Mouse (Mus musculus): ENCODE results near the gene Gtf3a. TPM values are rescaled to one million over a fixed set of nuclear protein-coding genes. Genes with fewer than 3 reads are reported as not detected.

Gene Gtf3a
- total and polyA plus RNA-seq, 3 experiments: 110 to 133 (median 130) TPM

DNA sequence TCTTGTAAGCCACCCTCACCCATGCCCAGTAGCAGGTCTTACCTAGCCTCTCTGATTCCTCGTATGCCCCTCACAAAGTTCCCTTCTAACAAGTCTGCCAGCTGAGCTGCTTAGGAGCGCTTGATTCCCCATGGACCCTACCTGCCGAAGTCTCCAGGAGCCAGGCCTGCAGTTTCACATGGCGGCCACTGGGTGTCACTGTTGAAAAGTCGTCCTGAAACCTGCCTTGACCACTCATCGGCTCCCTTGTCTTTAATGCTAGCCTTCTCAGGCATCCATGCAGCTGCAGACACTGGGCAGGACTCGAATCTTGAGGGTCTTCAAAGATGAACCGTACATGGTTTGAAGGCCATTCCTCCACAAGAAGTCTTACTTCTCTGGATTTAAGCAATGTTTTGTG lies 34.8 kb downstream of the Gtf3a start (continued):
- no peak for TF ChIP-seq ETS1 (conservative IDR thresholded peaks at IDR 0.05; ENCODE audit: low read depth, low read length)
- TF ChIP-seq MAZ (IDR thresholded peaks at IDR 0.05; ENCODE audit: low read depth, low read length): no peak

DNA sequence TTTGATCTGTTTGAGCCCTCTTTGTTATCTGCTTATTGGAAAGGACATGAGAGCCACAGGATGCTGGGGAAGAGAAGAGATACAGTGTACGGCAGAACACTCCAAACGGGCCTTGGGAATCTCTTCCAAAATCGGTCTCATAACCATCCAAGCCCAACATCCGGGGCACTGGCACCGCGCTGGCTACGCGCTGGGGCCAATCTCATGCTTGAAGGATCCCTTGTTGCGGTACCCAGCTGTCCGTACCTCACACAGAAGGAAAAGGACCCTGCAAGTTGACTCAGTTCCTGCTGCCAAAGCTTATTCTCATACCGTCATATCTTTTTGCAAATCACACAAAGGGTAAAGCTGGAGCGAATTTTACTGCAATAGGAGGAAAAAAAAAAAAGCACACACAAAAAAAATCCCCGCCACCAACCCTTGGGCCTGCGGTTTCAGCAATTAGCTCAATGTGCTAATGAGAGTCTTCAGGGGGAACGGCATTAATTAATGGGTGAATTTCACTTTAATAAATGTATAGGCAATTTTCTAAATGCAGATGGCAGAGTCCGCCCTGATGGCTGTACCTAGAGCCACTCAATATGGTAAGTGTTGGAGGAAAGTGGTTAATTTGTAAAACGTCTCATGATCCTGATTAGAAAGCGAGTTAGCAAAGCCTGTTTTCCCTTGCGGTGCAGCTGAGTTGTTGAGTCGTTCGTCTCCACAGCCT lies 37.4 kb downstream of the Gtf3a start:
- H3K4me3 ChIP-seq (replicated peaks in 1 of 3; ENCODE audit: low read depth in 2 of 3, low read length in 2 of 3, poor library complexity in 1 of 3): no peak overlapping the region
- TF ChIP-seq HCFC1 (IDR thresholded peaks at IDR 0.05; ENCODE audit: low read depth, low read length) (no peak), IRF4 (IDR thresholded peaks at IDR 0.05; ENCODE audit: low read depth, low read length) (no peak), SIN3A (IDR thresholded peaks at IDR 0.05; ENCODE audit: low read length) (no peak), JUN (IDR thresholded peaks at IDR 0.05; ENCODE audit: insufficient read depth, low read depth, low read length) (no peak), MAFK (IDR thresholded peaks at IDR 0.05; ENCODE audit: insufficient replicate concordance, low read length) (no peak), MAZ (IDR thresholded peaks at IDR 0.05; ENCODE audit: low read depth, low read length) (no peak), ETS1 (conservative IDR thresholded peaks at IDR 0.05; ENCODE audit: low read depth, low read length) (no peak), MAX (IDR thresholded peaks at IDR 0.05; ENCODE audit: low read length) (no peak), TBP (conservative IDR thresholded peaks at IDR 0.05; ENCODE audit: low read depth, low read length) (no peak), ZC3H11A (IDR thresholded peaks at IDR 0.05; ENCODE audit: low read depth, low read length) (no peak), NRF1 (IDR thresholded peaks at IDR 0.05; ENCODE audit: low read depth, low read length) (no peak), KAT2A (IDR thresholded peaks at IDR 0.05; ENCODE audit: insufficient replicate concordance, low read length) (no peak), USF1 (IDR thresholded peaks at IDR 0.05; ENCODE audit: low read depth, low read length) (no peak), E2F4 (IDR thresholded peaks at IDR 0.05; ENCODE audit: insufficient replicate concordance, low read depth, low read length) (no peak), SMC3 (IDR thresholded peaks at IDR 0.05; ENCODE audit: low read depth, low read length) (no peak), NELFE (IDR thresholded peaks at IDR 0.05; ENCODE audit: low read depth, low read length) (no peak), TCF12 (IDR thresholded peaks at IDR 0.05; ENCODE audit: low read depth, low read length) (no peak)
- H3K9ac ChIP-seq (ENCODE audit: insufficient read depth, low read depth): no peak overlapping the region
- H3K27me3 ChIP-seq (replicated peaks): peaks cover 2% of the 10 kb centered on the region
- H3K4me2 ChIP-seq (ENCODE audit: insufficient read depth, low read depth, poor library complexity, severe bottlenecking): no peak overlapping the region
- no peaks in the 10 kb centered on the region for H3K9me3 ChIP-seq (replicated peaks; ENCODE audit: low read length)
- H3K79me2 ChIP-seq (replicated peaks; ENCODE audit: control insufficient read depth, extremely low read depth, insufficient read depth, poor library complexity, severe bottlenecking): no peaks in the 10 kb centered on the region
- no peak for DNase-seq (ENCODE audit: extremely low read depth)
- H3K4me1 ChIP-seq (ENCODE audit: control insufficient read depth in 1 of 2, insufficient read depth in 2 of 2): no peaks in the 10 kb centered on the region; a peak in 1 of 4 replicates
- H3K36me3 ChIP-seq (replicated peaks in 1 of 2; ENCODE audit: control insufficient read depth in 1 of 2, insufficient read depth in 1 of 2, low read length in 1 of 2): no peaks in the 10 kb centered on the region
- H3K27ac ChIP-seq (ENCODE audit: insufficient read depth, low read depth): no peak overlapping the region
- dilution Hi-C loops (cut with MboI; ENCODE audit: extremely low pct_ligation_motif_present, extremely low pct_unique_long_range_greater_than_20kb, low sequenced_read_pairs): no loop called here
- in situ Hi-C loops (cut with MboI; ENCODE audit: low pct_ligation_motif_present, low pct_unique_long_range_greater_than_20kb, low sequenced_read_pairs): no loop called here

DNA sequence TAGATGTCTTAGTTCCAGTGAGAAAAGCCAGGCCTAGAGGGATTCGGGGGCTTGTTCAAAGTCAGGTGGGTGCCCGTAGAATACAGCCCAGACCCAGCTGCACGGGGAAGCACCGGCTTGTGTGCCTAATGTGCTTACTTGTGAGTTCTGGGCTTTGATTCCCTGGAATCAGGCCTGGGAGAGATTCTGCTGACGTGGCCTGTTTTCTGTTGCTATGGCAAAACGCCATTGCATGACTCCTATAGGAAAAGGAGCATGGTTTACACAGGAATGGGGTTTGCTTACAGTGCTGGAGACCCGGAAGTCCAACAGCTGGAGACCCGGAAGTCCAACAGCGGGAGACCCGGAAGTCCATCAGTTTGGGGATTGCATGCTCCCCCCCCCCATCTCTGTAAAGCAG lies 39.1 kb downstream of the Gtf3a start:
- Histone ChIP-seq H3K9ac (ENCODE audit: insufficient read depth, low read depth) (no peak overlapping the region), H3K4me1 (ENCODE audit: control insufficient read depth in 1 of 2, insufficient read depth in 2 of 2) (no peaks in the 10 kb centered on the region; a peak in 1 of 4 replicates), H3K79me2 (replicated peaks; ENCODE audit: control insufficient read depth, extremely low read depth, insufficient read depth, poor library complexity, severe bottlenecking) (no peaks in the 10 kb centered on the region), H3K4me3 (replicated peaks in 1 of 3; ENCODE audit: low read depth in 2 of 3, low read length in 2 of 3, poor library complexity in 1 of 3) (no peak overlapping the region), H3K4me2 (ENCODE audit: insufficient read depth, low read depth, poor library complexity, severe bottlenecking) (no peak overlapping the region), H3K36me3 (replicated peaks in 1 of 2; ENCODE audit: control insufficient read depth in 1 of 2, insufficient read depth in 1 of 2, low read length in 1 of 2) (no peaks in the 10 kb centered on the region), H3K27me3 (replicated peaks) (no peaks in the 10 kb centered on the region), H3K27ac (ENCODE audit: insufficient read depth, low read depth) (no peak overlapping the region), H3K9me3 (replicated peaks; ENCODE audit: low read length) (no peaks in the 10 kb centered on the region)
- DNase-seq (ENCODE audit: extremely low read depth): no peak
- dilution Hi-C loops (cut with MboI; ENCODE audit: extremely low pct_ligation_motif_present, extremely low pct_unique_long_range_greater_than_20kb, low sequenced_read_pairs): no loop called here
- TF ChIP-seq MEF2A (IDR thresholded peaks at IDR 0.05; ENCODE audit: borderline replicate concordance, low read depth, low read length): no peak
- no peak for TF ChIP-seq E2F4 (IDR thresholded peaks at IDR 0.05; ENCODE audit: insufficient replicate concordance, low read depth, low read length)
- no peak for TF ChIP-seq JUN (IDR thresholded peaks at IDR 0.05; ENCODE audit: insufficient read depth, low read depth, low read length)
- no peak for TF ChIP-seq ETS1 (conservative IDR thresholded peaks at IDR 0.05; ENCODE audit: low read depth, low read length)
- TF ChIP-seq USF1 (IDR thresholded peaks at IDR 0.05; ENCODE audit: low read depth, low read length): no peak
- in situ Hi-C loops (cut with MboI; ENCODE audit: low pct_ligation_motif_present, low pct_unique_long_range_greater_than_20kb, low sequenced_read_pairs): no loop called here
